Mouse (Mus musculus): Measurements from ENCODE around the gene Sirt1. TPM values are rescaled to one million over a fixed set of nuclear protein-coding genes. Genes with fewer than 3 reads are reported as not detected.
A peak's percentile ranks its signal among the peaks of the same experiment; 100 is the strongest.

The Sirt1 gene
- total and polyA plus RNA-seq, 3 experiments = 9.1 to 19.8 TPM; not detected in 1

GRCm38 (mm10) chr10:63423591-63424474 lies 42.3 kb upstream of the Sirt1 start:
- Histone ChIP-seq H3K36me3 (ENCODE audit: control insufficient read depth in 1 of 2, insufficient read depth in 2 of 2, low read length in 2 of 2) (no peaks in the 10 kb centered on the region), H3K27ac (ENCODE audit: control insufficient read depth, low read depth, low read length) (peak overlapping the region; percentile 29), H3K9ac (ENCODE audit: control insufficient read depth, low read depth, low read length, poor library complexity, severe bottlenecking) (peak overlapping the region; percentile 34), H3K9me3 (replicated peaks; ENCODE audit: insufficient read depth, low read length) (no peaks in the 10 kb centered on the region), H3K4me3 (ENCODE audit: control insufficient read depth in 1 of 2, insufficient read depth in 1 of 2, low read depth in 2 of 2, low read length in 2 of 2) (peak overlapping the region; percentile 33 to 39), H3K79me2 (ENCODE audit: control insufficient read depth, insufficient read depth, low read length, poor library complexity) (no peaks in the 10 kb centered on the region), H3K4me1 (ENCODE audit: control insufficient read depth in 1 of 2, insufficient read depth in 2 of 2, low read length in 2 of 2) (no peaks in the 10 kb centered on the region; a peak in 1 of 4 replicates), H3K27me3 (ENCODE audit: control insufficient read depth in 1 of 2, insufficient read depth in 2 of 2, low read length in 2 of 2) (no peaks in the 10 kb centered on the region)
- DNase-seq (ENCODE audit: low read depth, low spot score) = peak; percentile 77
- TF ChIP-seq HCFC1 (IDR thresholded peaks at IDR 0.05; ENCODE audit: low read depth, low read length) (no peak), CHD1 (IDR thresholded peaks at IDR 0.05; ENCODE audit: low read depth, low read length) (no peak), ZNF384 (IDR thresholded peaks at IDR 0.05; ENCODE audit: low read depth, low read length) (no peak), SIN3A (IDR thresholded peaks at IDR 0.05; ENCODE audit: low read length) (no peak), USF1 (IDR thresholded peaks at IDR 0.05; ENCODE audit: low read depth, low read length) (0 out of 2 replicates have a peak, but pooled peaks have one; percentile 2), ZC3H11A (IDR thresholded peaks at IDR 0.05; ENCODE audit: low read depth, low read length) (0 out of 2 replicates have a peak, but pooled peaks have one; percentile 10), TBP (IDR thresholded peaks at IDR 0.05; ENCODE audit: low read depth, low read length) (peak; percentile 97), KAT2A (conservative IDR thresholded peaks at IDR 0.05; ENCODE audit: low read depth, low read length) (no peak), GABPA (IDR thresholded peaks at IDR 0.05; ENCODE audit: low read depth, low read length) (no peak), UBTF (IDR thresholded peaks at IDR 0.05; ENCODE audit: borderline replicate concordance, insufficient read depth, low read depth, low read length) (no peak), MYB (IDR thresholded peaks at IDR 0.05; ENCODE audit: low read depth, low read length) (no peak), NRF1 (IDR thresholded peaks at IDR 0.05; ENCODE audit: insufficient read depth, low read depth, low read length, poor library complexity, severe bottlenecking) (no peak), POLR2AphosphoS5 (IDR thresholded peaks at IDR 0.05; ENCODE audit: borderline replicate concordance, low read depth, low read length) (no peak), ETS1 (IDR thresholded peaks at IDR 0.05; ENCODE audit: low read depth, low read length) (peak; percentile 31; the same call in 1 of the 2 replicates), POLR2A (IDR thresholded peaks at IDR 0.05; ENCODE audit: control insufficient read depth in 1 of 2, insufficient read depth in 1 of 2, low read depth in 1 of 2, low read length in 2 of 2, poor library complexity in 1 of 2) (no peak), TCF12 (IDR thresholded peaks at IDR 0.05; ENCODE audit: low read depth, low read length) (peak; percentile 34; the same call in 1 of the 2 replicates), GATA1 (IDR thresholded peaks at IDR 0.05; ENCODE audit: low read depth, low read length) (peak; percentile 36; the same call in 1 of the 2 replicates), MXI1 (IDR thresholded peaks at IDR 0.05; ENCODE audit: low read depth, low read length) (no peak), JUND (IDR thresholded peaks at IDR 0.05; ENCODE audit: low read depth, low read length) (0 out of 2 replicates have a peak, but pooled peaks have one; percentile 33), MYC (IDR thresholded peaks at IDR 0.05; ENCODE audit: low read depth, low read length) (no peak), EP300 (IDR thresholded peaks at IDR 0.05; ENCODE audit: low read depth in 1 of 2, low read length in 2 of 2) (peak; percentile 43 to 46; a peak in 2 of 4 replicates), MAFK (IDR thresholded peaks at IDR 0.05; ENCODE audit: borderline replicate concordance, low read depth, low read length) (no peak), CTCF (IDR thresholded peaks at IDR 0.05 in 2 of 3, conservative IDR thresholded peaks at IDR 0.05 in 1 of 3; ENCODE audit: control insufficient read depth in 1 of 3, insufficient read depth in 1 of 3, low read depth in 2 of 3, low read length in 3 of 3, poor library complexity in 1 of 3, severe bottlenecking in 1 of 3) (no peak), RAD21 (IDR thresholded peaks at IDR 0.05; ENCODE audit: low read depth, low read length) (no peak), MAZ (IDR thresholded peaks at IDR 0.05; ENCODE audit: low read depth, low read length) (no peak), ELF1 (IDR thresholded peaks at IDR 0.05; ENCODE audit: low read depth, low read length) (no peak), SMC3 (IDR thresholded peaks at IDR 0.05; ENCODE audit: low read depth, low read length) (no peak), E2F4 (IDR thresholded peaks at IDR 0.05; ENCODE audit: borderline replicate concordance, low read depth, low read length) (no peak), USF2 (IDR thresholded peaks at IDR 0.05; ENCODE audit: borderline replicate concordance in 1 of 2, insufficient read depth in 1 of 2, low read depth in 1 of 2, low read length in 2 of 2) (no peak), POLR2AphosphoS2 (IDR thresholded peaks at IDR 0.05; ENCODE audit: low read length) (no peak), BHLHE40 (IDR thresholded peaks at IDR 0.05; ENCODE audit: borderline replicate concordance, low read depth, low read length) (no peak), ZMIZ1 (IDR thresholded peaks at IDR 0.05; ENCODE audit: low read depth, low read length) (no peak), MEF2A (IDR thresholded peaks at IDR 0.05; ENCODE audit: extremely low read depth, insufficient replicate concordance, low read depth, low read length, poor library complexity, severe bottlenecking) (no peak), TAL1 (IDR thresholded peaks at IDR 0.05; ENCODE audit: low read length) (peak; percentile 51), RCOR1 (IDR thresholded peaks at IDR 0.05; ENCODE audit: low read depth, low read length) (no peak)
